Mouse (Mus musculus): ENCODE measurements around the gene Olfr1202.

Gene Olfr1202

GRCm38 (mm10) chr2:88814196-88814595 lies at the start of gene Olfr1202:
Gene Olfr1202, plus strand, starts transcription at chr2:88814496.
- DNase-seq, result no peak

- no peak for DNase-seq
Measured at GRCm38 (mm10) chr2:88770388-88770787, 43.9 kb upstream of the Olfr1202 start, which contains the start of gene Olfr1200. Gene Olfr1200, minus strand, starts transcription at chr2:88770488.

DNA sequence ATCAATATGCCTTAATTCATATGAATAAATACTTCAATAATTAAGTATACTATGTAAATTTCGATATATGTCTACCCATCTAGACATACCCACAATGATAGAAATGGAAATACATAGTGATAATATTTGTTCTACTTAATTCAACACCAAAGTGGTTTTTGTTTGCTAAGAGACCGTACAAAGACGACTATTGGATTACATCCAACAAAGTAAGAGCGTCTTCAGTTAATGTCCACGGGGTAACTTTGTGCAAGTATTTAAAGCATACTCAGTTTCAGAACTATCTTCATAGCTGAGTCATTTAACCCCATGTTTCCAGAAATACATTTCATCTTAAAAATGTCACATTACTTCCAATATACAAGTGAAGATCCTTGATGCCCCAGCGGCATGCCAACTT lies 21.6 kb upstream of the Olfr1202 start, which contains the start of gene Olfr1201:
Olfr1201 (plus strand) TSS at position 301 of the 400 bp plus-strand sequence.
- DNase-seq, result no peak

DNA sequence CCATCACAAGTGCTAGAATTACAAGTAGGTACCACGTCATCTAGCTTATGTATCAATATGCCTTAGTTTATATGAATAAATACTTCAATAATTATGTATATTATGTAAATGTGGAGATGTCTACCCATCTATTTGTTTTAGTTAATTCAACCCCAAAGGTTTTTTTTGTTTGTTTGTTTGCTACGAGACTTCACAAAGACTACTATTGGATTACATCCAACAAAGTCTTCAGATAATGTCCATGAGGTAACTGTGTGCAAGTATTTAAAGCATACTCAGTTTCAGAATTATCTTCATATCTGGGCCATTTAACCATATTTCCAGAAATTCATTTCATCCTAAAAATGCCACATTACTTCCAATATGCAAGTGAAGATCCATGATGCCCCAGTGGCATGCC lies 15.1 kb downstream of the Olfr1202 start, which contains the start of gene Olfr1205:
Olfr1205 (plus strand) TSS at position 301 of the 400 bp plus-strand sequence.
- no peak for DNase-seq

- DNase-seq, result no peak
Measured at GRCm38 (mm10) chr2:88838477-88838876, 24.2 kb downstream of the Olfr1202 start.

DNA sequence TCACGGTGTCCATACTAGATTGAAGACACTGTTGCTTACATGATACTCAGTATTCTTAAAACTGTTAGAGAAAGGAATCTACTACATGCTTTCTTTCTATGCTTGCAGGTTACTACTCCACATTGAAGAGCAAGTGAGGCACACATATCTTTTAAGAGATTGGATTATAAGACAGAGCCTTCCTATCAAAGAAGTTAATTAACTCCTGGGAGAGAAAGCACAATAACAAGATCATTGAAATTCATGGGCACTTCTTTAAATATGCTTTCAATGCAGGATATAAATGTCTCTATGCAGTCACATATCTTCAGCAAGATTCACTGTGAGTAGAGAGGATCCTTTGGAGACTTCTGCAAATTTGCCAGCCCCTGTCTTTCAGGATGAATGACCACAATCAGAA lies 34.7 kb downstream of the Olfr1202 start, which contains the start of gene Olfr1204:
Olfr1204 (plus strand) TSS at position 301 of the 400 bp plus-strand sequence.
- DNase-seq, result no peak

GRCm38 (mm10) chr2:88862931-88863330 lies 48.6 kb downstream of the Olfr1202 start, which contains the start of gene Olfr1206:
Gene Olfr1206, plus strand, starts transcription at chr2:88863231.
- DNase-seq, result no peak
